Mouse (Mus musculus) embryonic facial prominence, embryonic 14.5 days (tissue): ENCODE measurements around the gene Skap1. TPM values are rescaled to one million over a fixed set of nuclear protein-coding genes. Genes with fewer than 3 reads are reported as not detected.

Experiments
- ATAC-seq: fragments of 200-750 bp; cut with Nextera tagmentation; 2 replicates; pipeline ENCODE4 v1.8.0; 2017; ENCODE audit warnings: low read depth, moderate number of reproducible peaks, moderate TSS enrichment
- DNase-seq: peaks from one replicate; pipeline ENCODE4 v3.0.0-alpha.2; 2015; ENCODE audit warnings: low spot score
- H3K27ac ChIP-seq: fragments of 300-500 bp; sonication (generic); replicated peaks from 2 replicates; pipeline ENCODE4 v1.5.1; 2014; ENCODE audit warnings: low read depth, mild to moderate bottlenecking, low read length, moderate library complexity
- H3K27me3 ChIP-seq: fragments of 300-500 bp; sonication (generic); replicated peaks from 2 replicates; pipeline ENCODE4 v1.6.1; 2014; ENCODE audit warnings: low read length; ENCODE audit not compliant: control insufficient read depth, insufficient read depth
- H3K36me3 ChIP-seq: fragments of 300-500 bp; sonication (generic); 2 replicates; pipeline ENCODE4 v1.6.1; 2014; ENCODE audit warnings: low read length, mixed read lengths; ENCODE audit not compliant: control insufficient read depth, insufficient read depth
- H3K4me1 ChIP-seq: fragments of 300-500 bp; sonication (generic); 2 replicates; pipeline ENCODE4 v1.6.1; 2014; ENCODE audit warnings: antibody characterized with exemption, low read length; ENCODE audit not compliant: control insufficient read depth, insufficient read depth
- H3K4me2 ChIP-seq: fragments of 300-500 bp; sonication (generic); 2 replicates; pipeline ENCODE4 v1.6.1; 2014; ENCODE audit warnings: low read depth, mild to moderate bottlenecking, low read length, moderate library complexity, mixed read lengths
- H3K4me3 ChIP-seq: fragments of 300-500 bp; sonication (generic); 2 replicates; pipeline ENCODE4 v1.5.1; 2014; ENCODE audit warnings: low read depth, mild to moderate bottlenecking, low read length
- H3K9ac ChIP-seq: fragments of 300-500 bp; sonication (generic); 2 replicates; pipeline ENCODE4 v1.6.1; 2014; ENCODE audit warnings: low read depth, mild to moderate bottlenecking, low read length, moderate library complexity, mixed read lengths
- H3K9me3 ChIP-seq: fragments of 300-500 bp; sonication (generic); 2 replicates; pipeline ENCODE4 v1.6.1; 2016; ENCODE audit warnings: low read length; ENCODE audit not compliant: control insufficient read depth
- WGBS: fragments of 180-500 bp; shearing (Covaris S2); extraction: QIAGEN DNeasy Blood & Tissue Kit; methylation state at CpG from one replicate; pipeline ENCODE4 v1.1.7; 2014; 5-methylcytosine and 5-hydroxymethylcytosine counted together
- polyA plus RNA-seq: library from polyadenylated mRNA; unstranded; fragments of >200 nt; fragmentation: Nextera tagmentation; extraction: Ambion mirVana; gene quantifications from 2 replicates; pipeline ENCODE4 v1.2.1, GENCODE M21; 2014

Skap1 gene
- polyA plus RNA-seq, 1 experiment from 2014 or later = 1.5 TPM

- Histone ChIP-seq H3K9me3 (no peaks in the 10 kb centered on the region), H3K4me2 (no peak overlapping the region), H3K27ac (no peak overlapping the region), H3K4me1 (no peaks in the 10 kb centered on the region), H3K4me3 (no peak overlapping the region), H3K36me3 (no peaks in the 10 kb centered on the region), H3K27me3 (0 out of 2 replicates have a peak, but pooled peaks cover 3% of the 10 kb centered on the region), H3K9ac (no peak overlapping the region)
- 48% methylated on average over 9 of the region's 9 CpGs for WGBS
- ATAC-seq (no peak), DNase-seq (peak; percentile 31)
These were observed 32.5 kb upstream of the Skap1 start for GRCm38 (mm10) chr11:96431871-96432270.

GRCm38 (mm10) chr11:96434888-96435287, 29.5 kb upstream of the Skap1 start:
- H3K27me3 ChIP-seq = peaks cover 14% of the 10 kb centered on the region
- H3K4me1 ChIP-seq = no peaks in the 10 kb centered on the region; the same call in 1 of the 2 replicates

GRCm38 (mm10) chr11:96436525-96436924, 27.9 kb upstream of the Skap1 start:
- H3K9me3 ChIP-seq = no peaks in the 10 kb centered on the region
- no peak overlapping the region for H3K4me3 ChIP-seq
- ATAC-seq = no peak
- H3K27me3 ChIP-seq = peaks cover 14% of the 10 kb centered on the region
- H3K4me2 ChIP-seq = no peak overlapping the region
- 56% methylated on average over 7 of the region's 7 CpGs for WGBS
- no peaks in the 10 kb centered on the region; the same call in 1 of the 2 replicates for H3K4me1 ChIP-seq
- no peak overlapping the region for H3K27ac ChIP-seq
- DNase-seq = peak; percentile 33
- no peaks in the 10 kb centered on the region for H3K36me3 ChIP-seq
- no peak overlapping the region for H3K9ac ChIP-seq

More at GRCm38 (mm10) chr11:96434888-96435287, 29.5 kb upstream of the Skap1 start:
- 68% methylated on average over 6 of the region's 6 CpGs for WGBS
- Histone ChIP-seq H3K9me3 (no peaks in the 10 kb centered on the region), H3K4me3 (no peak overlapping the region), H3K36me3 (no peaks in the 10 kb centered on the region), H3K27ac (no peak overlapping the region), H3K9ac (no peak overlapping the region), H3K4me2 (no peak overlapping the region)
- no peak for ATAC-seq
- DNase-seq = no peak

- Histone ChIP-seq H3K9me3 (no peaks in the 10 kb centered on the region), H3K4me1 (no peaks in the 10 kb centered on the region; the same call in 1 of the 2 replicates), H3K4me3 (no peak overlapping the region), H3K9ac (no peak overlapping the region), H3K27ac (no peak overlapping the region), H3K27me3 (peaks cover 14% of the 10 kb centered on the region), H3K4me2 (no peak overlapping the region), H3K36me3 (no peaks in the 10 kb centered on the region)
- WGBS = 6% methylated on average over 7 of the region's 7 CpGs
- DNase-seq (peak; percentile 49), ATAC-seq (no peak)
These were observed 25.6 kb upstream of the Skap1 start for GRCm38 (mm10) chr11:96438787-96439186.

GRCm38 (mm10) chr11:96441546-96442185, 22.7 kb upstream of the Skap1 start:
- H3K9me3 ChIP-seq = no peaks in the 10 kb centered on the region
- no peaks in the 10 kb centered on the region; the same call in 1 of the 2 replicates for H3K4me1 ChIP-seq
- ATAC-seq = no peak
- H3K36me3 ChIP-seq = no peaks in the 10 kb centered on the region
- H3K27ac ChIP-seq = no peak overlapping the region
- DNase-seq = no peak
- H3K27me3 ChIP-seq = peaks cover 14% of the 10 kb centered on the region
- no peak overlapping the region for H3K4me3 ChIP-seq
- H3K9ac ChIP-seq = no peak overlapping the region
- H3K4me2 ChIP-seq = no peak overlapping the region
- WGBS = 70% methylated on average over 12 of the region's 12 CpGs

GRCm38 (mm10) chr11:96442468-96442867, 21.9 kb upstream of the Skap1 start:
- no peak for ATAC-seq
- Histone ChIP-seq H3K27ac (no peak overlapping the region), H3K9me3 (no peaks in the 10 kb centered on the region), H3K4me2 (no peak overlapping the region), H3K27me3 (peaks cover 12% of the 10 kb centered on the region), H3K4me3 (no peak overlapping the region), H3K4me1 (no peaks in the 10 kb centered on the region; the same call in 1 of the 2 replicates), H3K36me3 (no peaks in the 10 kb centered on the region), H3K9ac (no peak overlapping the region)
- WGBS = 85% methylated on average over 5 of the region's 5 CpGs
- DNase-seq = no peak

- no peak overlapping the region for H3K9ac ChIP-seq
- no peak overlapping the region for H3K4me2 ChIP-seq
- ATAC-seq (no peak), DNase-seq (no peak)
- H3K4me3 ChIP-seq = no peak overlapping the region
- WGBS = 65% methylated on average over 24 of the region's 24 CpGs
- H3K4me1 ChIP-seq = no peaks in the 10 kb centered on the region
- H3K36me3 ChIP-seq = no peaks in the 10 kb centered on the region
- no peaks in the 10 kb centered on the region for H3K9me3 ChIP-seq
- no peak overlapping the region for H3K27ac ChIP-seq
- no peaks in the 10 kb centered on the region; the same call in 1 of the 2 replicates for H3K27me3 ChIP-seq
These were observed 16.5 kb upstream of the Skap1 start for GRCm38 (mm10) chr11:96447931-96448330.

- DNase-seq = no peak
- no peak overlapping the region for H3K9ac ChIP-seq
- H3K27me3 ChIP-seq = 0 out of 2 replicates have a peak, but pooled peaks cover 3% of the 10 kb centered on the region
- H3K4me1 ChIP-seq = no peaks in the 10 kb centered on the region
- H3K36me3 ChIP-seq = no peaks in the 10 kb centered on the region
- no peak overlapping the region for H3K27ac ChIP-seq
- no peaks in the 10 kb centered on the region for H3K9me3 ChIP-seq
- no peak overlapping the region for H3K4me2 ChIP-seq
- no peak for ATAC-seq
- no peak overlapping the region for H3K4me3 ChIP-seq
- WGBS = 69% methylated on average over 5 of the region's 5 CpGs
These were observed 9.3 kb upstream of the Skap1 start for GRCm38 (mm10) chr11:96455111-96455510.
